Comparison of ENCODE assay signal across 1 mouse cellular context in the genomic region with DNA sequence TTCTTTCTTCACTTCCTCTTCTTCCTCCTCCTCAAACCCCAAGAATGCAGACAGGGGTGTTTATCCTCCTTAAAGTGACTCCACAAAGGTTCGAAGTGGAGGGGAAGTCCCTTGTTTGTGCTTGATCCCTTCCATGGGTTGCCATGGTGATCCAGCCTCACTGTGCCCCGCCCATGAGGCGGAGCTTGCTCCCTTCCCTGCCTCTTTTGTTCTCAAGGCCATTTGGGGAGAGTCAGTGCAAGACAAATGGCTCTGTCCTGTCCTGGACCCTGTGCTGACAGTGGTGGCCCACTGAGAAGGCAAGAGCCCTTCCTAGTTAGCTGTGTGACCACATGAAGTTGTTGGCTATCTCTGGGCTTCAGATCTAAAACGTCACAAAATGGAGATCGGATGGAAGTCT.
TF ChIP-seq lines count a peak whose summit lies in the region.

No protein-coding gene starts in this region.

TF ChIP-seq in ES-E14, 5 proteins besides CTCF, POLR2A, EP300 and RAD21 (continued from another document):
- TF ChIP-seq ZNF384 (IDR thresholded peaks at IDR 0.05; ENCODE audit: low read depth, low read length) (no peak), CHD2 (IDR thresholded peaks at IDR 0.05; ENCODE audit: low read depth, low read length) (no peak)
